Mouse (Mus musculus): ENCODE results near the gene Rad9a. TPM values are rescaled to one million over a fixed set of nuclear protein-coding genes. Genes with fewer than 3 reads are reported as not detected.
A peak's percentile ranks its signal among the peaks of the same experiment; 100 is the strongest.

Gene Rad9a
- polyA plus RNA-seq, 1 experiment from 2014 or later, result 9.0 TPM

DNA sequence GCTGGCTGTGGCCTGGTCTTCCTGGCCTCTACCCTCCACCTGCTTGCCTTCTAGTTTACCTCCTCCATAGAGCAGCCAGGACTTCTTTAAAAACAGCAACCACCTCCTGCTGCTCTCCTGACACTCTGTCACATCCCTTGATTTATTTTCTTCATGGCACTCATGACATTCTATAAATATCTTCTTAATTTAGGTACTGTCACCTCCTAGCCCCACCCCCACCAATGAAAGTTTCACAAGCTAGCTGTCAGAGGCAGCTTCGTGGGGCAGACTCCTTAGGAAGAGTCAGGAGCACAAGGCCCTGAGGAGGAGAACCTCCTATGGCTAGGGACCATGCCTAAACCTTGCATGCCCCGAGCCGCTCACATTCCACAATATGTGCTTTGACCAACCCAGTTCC lies 14.2 kb downstream of the Rad9a start:
- no peak for DNase-seq
- 54% methylated on average over 3 of the region's 3 CpGs for WGBS (ENCODE audit: insufficient replicate concordance)
- ATAC-seq, result no peak
- no peak for TF ChIP-seq CTCF (IDR thresholded peaks at IDR 0.05; ENCODE audit: low read depth)
- Histone ChIP-seq H3K4me3 (ENCODE audit: low read depth, low read length) (no peak overlapping the region), H3K4me2 (ENCODE audit: low read depth, low read length) (peak overlapping the region; percentile 38), H3K36me3 (replicated peaks; ENCODE audit: insufficient read depth, low read length) (no peaks in the 10 kb centered on the region), H3K4me1 (ENCODE audit: insufficient read depth) (peaks cover 43% of the 10 kb centered on the region), H3K27me3 (ENCODE audit: insufficient read depth, low read length) (no peaks in the 10 kb centered on the region), H3K9me3 (ENCODE audit: low read length) (no peaks in the 10 kb centered on the region), H3K9ac (replicated peaks) (no peak overlapping the region; the same call in 1 of the 2 replicates), H3K27ac (ENCODE audit: low read depth) (no peak overlapping the region)

DNA sequence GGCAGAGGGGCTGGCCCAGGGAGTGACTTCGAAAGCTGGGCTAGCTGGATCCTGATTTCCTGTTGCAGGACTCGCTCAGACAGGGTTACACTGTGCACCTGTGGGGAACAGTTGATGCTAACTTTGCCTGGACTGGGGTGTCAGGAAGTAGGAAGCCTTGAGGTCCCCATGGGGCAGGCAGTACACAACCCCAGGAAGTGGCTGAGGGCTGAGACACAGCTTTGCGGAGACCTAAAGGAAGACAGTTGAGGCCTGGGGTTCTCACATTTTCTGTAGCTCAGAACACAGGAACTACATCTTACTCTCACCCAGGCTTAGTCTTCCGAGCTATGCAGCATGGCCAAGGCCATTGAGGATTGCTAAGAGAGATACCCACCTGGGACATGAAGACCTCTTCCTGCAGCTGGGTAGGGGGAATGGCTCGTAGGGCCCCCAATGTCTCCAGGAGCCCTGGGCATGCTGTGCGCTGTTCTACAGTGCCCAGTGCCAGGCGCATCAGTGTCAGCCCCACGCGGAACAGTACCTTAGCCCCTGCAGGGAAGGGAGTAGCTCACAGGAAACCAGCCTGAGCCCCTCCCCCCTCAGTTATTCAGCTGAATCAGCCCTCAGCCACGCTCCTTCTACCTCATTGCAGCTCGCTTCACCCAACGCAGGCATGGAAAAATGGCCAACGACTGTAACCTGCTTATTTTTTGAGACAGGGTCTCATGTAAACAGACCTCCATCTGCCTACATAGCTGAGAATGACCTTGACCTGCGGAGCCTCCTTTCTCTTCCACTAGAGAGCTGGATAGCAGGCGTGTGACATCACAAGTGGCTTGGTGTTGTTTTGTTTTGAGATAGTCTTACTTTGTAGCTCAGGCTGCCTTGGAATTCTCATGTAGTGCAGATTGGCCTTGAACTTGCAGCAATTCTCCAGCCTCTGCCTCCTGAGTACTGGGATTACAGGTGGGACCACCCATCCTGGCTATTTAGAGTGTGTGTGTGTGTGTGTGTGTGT lies 16.2 kb downstream of the Rad9a start:
- H3K4me3 ChIP-seq (ENCODE audit: low read depth, low read length), result no peak overlapping the region
- ATAC-seq (peak; percentile 54), DNase-seq (no peak)
- 34% methylated on average over 15 of the region's 15 CpGs for WGBS (ENCODE audit: insufficient replicate concordance)
- H3K4me1 ChIP-seq (ENCODE audit: insufficient read depth), result peaks cover 31% of the 10 kb centered on the region
- no peaks in the 10 kb centered on the region for H3K27me3 ChIP-seq (ENCODE audit: insufficient read depth, low read length)
- peak overlapping the region; percentile 79 for H3K27ac ChIP-seq (ENCODE audit: low read depth)
- H3K4me2 ChIP-seq (ENCODE audit: low read depth, low read length), result peak overlapping the region; percentile 15; the same call in 1 of the 2 replicates
- no peak overlapping the region for H3K9ac ChIP-seq (replicated peaks)
- no peak for TF ChIP-seq CTCF (IDR thresholded peaks at IDR 0.05; ENCODE audit: low read depth)
- H3K36me3 ChIP-seq (replicated peaks; ENCODE audit: insufficient read depth, low read length), result no peaks in the 10 kb centered on the region
- H3K9me3 ChIP-seq (ENCODE audit: low read length), result no peaks in the 10 kb centered on the region

GRCm38 (mm10) chr19:4183689-4184088 lies 17.8 kb downstream of the Rad9a start:
- Histone ChIP-seq H3K9ac (replicated peaks) (no peak overlapping the region), H3K27me3 (ENCODE audit: insufficient read depth, low read length) (no peaks in the 10 kb centered on the region), H3K4me3 (ENCODE audit: low read depth, low read length) (no peak overlapping the region), H3K27ac (ENCODE audit: low read depth) (0 out of 2 replicates have a peak overlapping the region, but pooled peaks have one; percentile 39), H3K4me2 (ENCODE audit: low read depth, low read length) (0 out of 2 replicates have a peak overlapping the region, but pooled peaks have one; percentile 2), H3K9me3 (ENCODE audit: low read length) (no peaks in the 10 kb centered on the region), H3K36me3 (replicated peaks; ENCODE audit: insufficient read depth, low read length) (0 out of 2 replicates have a peak, but pooled peaks cover 4% of the 10 kb centered on the region), H3K4me1 (ENCODE audit: insufficient read depth) (peaks cover 31% of the 10 kb centered on the region)
- TF ChIP-seq CTCF (IDR thresholded peaks at IDR 0.05; ENCODE audit: low read depth) (no peak), EP300 (IDR thresholded peaks at IDR 0.05; ENCODE audit: low read depth) (no peak)
- no peak for ATAC-seq
- WGBS (ENCODE audit: insufficient replicate concordance), result 69% methylated on average over 2 of the region's 2 CpGs
- no peak for DNase-seq

GRCm38 (mm10) chr19:4181892-4182291 lies 19.6 kb downstream of the Rad9a start:
- no peak for TF ChIP-seq CTCF (IDR thresholded peaks at IDR 0.05; ENCODE audit: low read depth)
- no peak for TF ChIP-seq EP300 (IDR thresholded peaks at IDR 0.05; ENCODE audit: low read depth)
- ATAC-seq (peak; percentile 53), DNase-seq (peak; percentile 67)
- Histone ChIP-seq H3K9me3 (ENCODE audit: low read length) (no peaks in the 10 kb centered on the region), H3K27me3 (ENCODE audit: insufficient read depth, low read length) (no peaks in the 10 kb centered on the region), H3K4me3 (ENCODE audit: low read depth, low read length) (no peak overlapping the region), H3K4me1 (ENCODE audit: insufficient read depth) (peaks cover 31% of the 10 kb centered on the region), H3K27ac (ENCODE audit: low read depth) (no peak overlapping the region), H3K4me2 (ENCODE audit: low read depth, low read length) (no peak overlapping the region), H3K9ac (replicated peaks) (no peak overlapping the region), H3K36me3 (replicated peaks; ENCODE audit: insufficient read depth, low read length) (0 out of 2 replicates have a peak, but pooled peaks cover 4% of the 10 kb centered on the region)
- 37% methylated on average over 3 of the region's 3 CpGs for WGBS (ENCODE audit: insufficient replicate concordance)

GRCm38 (mm10) chr19:4180411-4180810 lies 21.1 kb downstream of the Rad9a start:
- DNase-seq, result no peak

GRCm38 (mm10) chr19:4175368-4175947 lies 26.0 kb downstream of the Rad9a start, which contains the start of gene Carns1:
Gene Carns1 (minus strand): TSS chr19:4175479.
- Histone ChIP-seq H3K4me2 (ENCODE audit: low read depth, low read length) (peak within 1 kb of the TSS; percentile 39), H3K27me3 (ENCODE audit: insufficient read depth, low read length) (no peaks in the 10 kb centered on the region), H3K9ac (replicated peaks) (no peak within 1 kb of the TSS), H3K4me1 (ENCODE audit: insufficient read depth) (peaks cover 14% of the 10 kb centered on the region), H3K4me3 (ENCODE audit: low read depth, low read length) (no peak within 1 kb of the TSS), H3K27ac (ENCODE audit: low read depth) (no peak within 1 kb of the TSS), H3K36me3 (replicated peaks; ENCODE audit: insufficient read depth, low read length) (0 out of 2 replicates have a peak, but pooled peaks cover 4% of the 10 kb centered on the region), H3K9me3 (ENCODE audit: low read length) (no peaks in the 10 kb centered on the region)
- no peak for DNase-seq
- 32% methylated on average over 11 of the region's 11 CpGs for WGBS (ENCODE audit: insufficient replicate concordance)
- TF ChIP-seq EP300 (IDR thresholded peaks at IDR 0.05; ENCODE audit: low read depth) (no peak), CTCF (IDR thresholded peaks at IDR 0.05; ENCODE audit: low read depth) (no peak)
- peak; percentile 56; the same call in 1 of the 2 replicates for ATAC-seq

More at GRCm38 (mm10) chr19:4180411-4180810, 21.1 kb downstream of the Rad9a start:
- Histone ChIP-seq H3K27me3 (ENCODE audit: insufficient read depth, low read length) (no peaks in the 10 kb centered on the region), H3K4me1 (ENCODE audit: insufficient read depth) (peaks cover 20% of the 10 kb centered on the region), H3K4me2 (ENCODE audit: low read depth, low read length) (no peak overlapping the region), H3K27ac (ENCODE audit: low read depth) (no peak overlapping the region), H3K4me3 (ENCODE audit: low read depth, low read length) (no peak overlapping the region), H3K9ac (replicated peaks) (no peak overlapping the region), H3K36me3 (replicated peaks; ENCODE audit: insufficient read depth, low read length) (0 out of 2 replicates have a peak, but pooled peaks cover 4% of the 10 kb centered on the region), H3K9me3 (ENCODE audit: low read length) (no peaks in the 10 kb centered on the region)
- WGBS (ENCODE audit: insufficient replicate concordance), result 74% methylated on average over 7 of the region's 7 CpGs
- ATAC-seq, result no peak
- TF ChIP-seq CTCF (IDR thresholded peaks at IDR 0.05; ENCODE audit: low read depth), result no peak
- TF ChIP-seq EP300 (IDR thresholded peaks at IDR 0.05; ENCODE audit: low read depth), result no peak
